Mouse (Mus musculus): Measurements from ENCODE around the gene Spg7. TPM values are rescaled to one million over a fixed set of nuclear protein-coding genes. Genes with fewer than 3 reads are reported as not detected.
"Not testable (repeated sequence)": the region's sequence is repeated elsewhere in the genome, so short reads cannot be mapped to it uniquely, and the experiment has no call there.

Gene Spg7
- total RNA-seq, 4 experiments from 2014 or later, result 85.0 to 103 (median 86.7) TPM

DNA sequence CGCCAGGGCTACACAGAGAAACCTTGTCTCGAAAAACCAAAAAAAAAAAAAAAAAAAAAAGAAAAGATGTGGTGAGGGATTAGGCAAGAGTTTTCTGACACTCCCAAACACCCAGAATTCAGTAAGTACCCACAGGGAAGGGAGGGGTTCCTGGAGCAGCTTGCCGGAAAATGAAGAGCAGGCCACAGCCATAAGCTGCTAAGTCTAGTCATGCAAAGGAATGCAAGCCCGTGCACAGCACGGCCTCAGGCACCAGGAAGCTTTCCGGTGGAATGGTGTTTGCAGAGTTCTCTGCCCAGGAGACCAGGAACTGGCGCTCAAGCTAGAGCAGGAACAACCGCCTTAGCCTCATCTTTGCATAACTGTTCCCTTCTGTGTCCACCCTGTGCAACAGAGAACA lies 37.5 kb downstream of the Spg7 start:
- DNase-seq, result no peak

DNA sequence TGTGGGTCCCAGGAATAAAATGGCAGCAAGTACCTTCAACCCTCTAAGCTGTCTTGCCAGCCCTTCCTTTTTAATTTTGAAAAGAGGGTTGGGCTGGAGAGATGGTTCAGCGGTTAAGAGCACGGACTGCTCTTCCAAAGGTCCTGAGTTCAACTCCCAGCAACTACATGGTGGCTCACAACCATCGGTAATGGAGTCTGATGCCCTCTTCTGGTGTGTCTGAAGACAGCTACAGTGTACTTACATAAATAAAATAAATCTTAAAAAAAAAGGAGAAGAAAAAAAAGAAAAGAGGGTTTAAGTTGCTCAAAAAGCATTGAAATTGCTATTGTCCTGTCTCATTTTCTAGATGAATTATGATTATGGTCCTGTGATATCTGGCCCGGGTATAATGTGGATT lies 38.5 kb downstream of the Spg7 start:
- DNase-seq, result no peak

DNA sequence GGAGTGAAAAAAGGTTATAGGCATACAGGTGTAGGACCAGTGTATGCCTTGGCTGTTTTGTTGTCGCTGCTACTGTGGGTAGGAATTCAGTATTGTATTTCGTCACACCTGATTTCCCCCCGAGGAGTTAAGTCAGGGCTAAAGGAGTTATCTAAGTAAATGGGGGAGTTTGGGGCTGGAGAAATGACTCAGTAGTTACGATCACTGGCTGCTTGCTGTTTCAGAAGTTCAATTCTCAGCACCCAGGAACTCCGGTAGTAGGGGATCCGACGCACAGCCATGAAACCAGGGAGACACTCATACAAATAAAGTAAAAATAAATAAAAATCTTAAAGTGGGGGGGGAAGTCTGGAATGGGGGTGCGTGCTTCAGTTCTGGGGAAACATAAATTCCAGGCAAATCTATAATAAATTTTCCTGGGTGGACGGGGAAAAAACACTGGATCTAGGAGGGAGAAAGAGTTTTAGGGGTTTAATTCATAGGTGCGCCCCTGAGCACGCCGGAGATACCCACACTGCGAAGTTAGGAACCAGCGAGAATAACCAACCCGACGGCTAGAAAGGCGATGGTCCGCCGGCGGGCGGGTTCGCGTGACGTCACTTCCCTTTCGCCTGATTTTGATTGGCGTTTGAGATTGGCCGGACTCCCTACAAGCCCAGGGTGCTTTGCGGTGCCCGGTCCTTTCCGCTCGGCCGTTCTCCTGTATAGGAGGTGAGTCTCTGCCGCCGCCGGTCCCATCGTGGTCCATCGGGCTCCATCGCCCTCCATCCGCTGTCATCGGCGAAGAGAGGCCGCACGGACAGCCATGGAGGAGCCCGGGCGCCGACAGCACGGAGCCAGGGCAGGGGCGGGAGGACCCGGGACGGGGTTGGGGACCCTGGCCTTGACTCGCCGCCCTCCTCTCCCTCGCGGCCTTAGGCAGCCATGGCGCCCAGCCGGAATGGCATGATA lies 39.3 kb downstream of the Spg7 start, which contains the start of gene Rpl13:
Gene Rpl13 (plus strand): TSS at position 616 of the 951 bp plus-strand sequence.
- peak; percentile 96 for DNase-seq

DNA sequence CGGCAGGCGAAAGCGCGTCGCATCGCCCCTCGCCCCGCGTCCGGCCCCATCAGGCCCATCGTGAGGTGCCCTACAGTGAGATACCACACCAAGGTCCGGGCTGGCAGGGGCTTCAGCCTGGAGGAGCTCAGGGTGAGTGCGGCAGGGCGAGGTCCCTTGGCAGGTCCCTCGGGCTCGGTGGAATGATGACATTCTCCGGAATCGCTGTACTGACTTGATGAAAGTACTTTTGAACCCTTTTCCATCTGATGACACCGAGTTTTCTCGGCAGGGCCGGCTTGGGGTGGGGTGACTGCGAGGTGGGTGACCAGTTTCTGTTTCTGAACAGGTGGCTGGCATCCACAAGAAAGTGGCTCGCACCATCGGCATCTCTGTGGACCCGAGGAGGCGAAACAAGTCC lies 40.1 kb downstream of the Spg7 start:
- not testable (repeated sequence) for DNase-seq

DNA sequence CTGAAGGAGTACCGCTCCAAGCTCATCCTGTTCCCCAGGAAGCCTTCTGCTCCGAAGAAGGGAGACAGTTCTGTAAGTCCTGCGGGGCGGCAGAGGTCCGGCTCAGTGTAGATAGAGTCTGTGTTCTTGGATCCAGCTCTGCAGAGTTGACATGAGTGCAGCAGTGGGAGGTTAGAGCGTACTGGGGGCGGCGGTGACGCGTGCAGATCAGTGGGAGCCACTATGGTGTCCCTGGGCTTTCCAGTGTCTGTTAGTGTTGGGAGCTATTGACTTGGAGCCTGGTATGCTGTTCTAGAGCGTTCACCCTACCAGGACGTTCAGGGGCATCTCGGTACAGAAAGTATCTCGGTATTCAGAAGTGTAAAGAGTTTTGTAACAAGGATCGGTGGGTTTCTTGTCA lies 40.5 kb downstream of the Spg7 start:
- no peak for DNase-seq

DNA sequence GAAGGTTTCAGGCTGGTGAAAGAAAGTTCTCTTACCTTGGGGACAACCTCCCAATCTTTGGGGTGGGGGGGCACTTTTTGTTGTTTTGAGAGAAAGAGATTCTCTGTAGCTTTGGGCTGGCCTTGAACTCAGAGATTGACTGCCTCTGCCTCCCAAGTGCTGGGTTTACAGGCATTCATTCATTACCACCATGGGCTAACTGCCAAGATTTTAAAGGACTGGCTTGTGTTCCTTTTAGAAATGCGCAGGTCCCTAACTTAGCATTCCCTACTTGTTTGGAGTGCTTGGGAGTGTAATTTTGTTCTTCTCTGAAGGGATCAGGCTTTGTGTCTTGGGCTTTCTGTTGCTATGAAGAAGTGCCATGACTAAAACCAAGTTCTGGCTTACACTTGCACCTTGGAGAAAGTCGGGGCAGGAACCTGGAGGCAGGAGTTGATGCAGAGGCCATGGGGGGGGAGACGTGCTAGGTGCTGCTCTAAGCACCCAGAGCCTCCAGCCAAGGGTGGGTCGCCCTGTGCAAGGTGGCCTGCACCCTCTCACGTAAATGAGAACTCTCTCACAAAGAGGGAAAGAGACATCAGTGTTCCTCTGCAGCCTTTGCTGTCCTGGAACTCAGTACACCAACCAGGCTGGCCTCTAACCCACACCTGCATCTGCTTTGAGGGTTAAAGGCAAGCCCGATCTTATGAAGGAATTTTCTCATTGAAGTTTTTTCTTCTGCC lies 41.5 kb downstream of the Spg7 start:
- no peak for DNase-seq

DNA sequence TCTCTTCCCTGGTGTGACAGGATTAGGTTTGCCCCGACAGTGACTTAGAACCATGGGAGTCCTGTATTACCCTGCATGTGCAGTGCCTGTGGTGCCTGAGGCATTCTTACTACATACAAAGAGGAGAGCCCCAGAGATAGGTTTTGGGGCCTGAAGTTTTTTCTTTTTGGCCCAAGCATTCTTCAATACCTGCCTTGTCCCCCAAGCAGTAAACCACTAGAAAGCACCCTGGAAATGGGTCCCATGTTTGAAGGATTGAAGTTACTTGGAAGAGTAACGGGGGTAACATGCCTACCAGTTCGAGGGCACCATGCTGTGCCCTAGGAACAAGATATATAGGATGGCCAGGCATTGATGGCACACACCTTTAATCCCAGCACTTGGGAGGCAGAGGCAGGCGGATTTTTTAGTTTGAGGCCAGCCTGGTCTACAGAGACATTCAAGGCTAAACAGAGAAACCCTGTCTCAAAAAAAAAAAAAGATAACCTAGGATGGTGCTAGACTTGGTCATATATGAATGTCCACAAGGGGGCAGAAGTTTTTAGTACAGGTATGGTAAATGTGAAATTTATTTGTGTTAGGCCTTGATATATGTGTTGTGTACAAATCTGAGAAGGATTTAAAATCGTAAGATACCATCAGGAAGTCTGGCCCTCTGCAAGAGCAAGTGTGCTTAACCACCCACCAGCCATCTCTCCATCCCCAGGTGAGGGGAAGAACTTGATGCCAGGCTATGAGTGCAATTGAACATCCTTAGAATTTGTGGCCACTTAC lies 43.0 kb downstream of the Spg7 start:
- DNase-seq, result no peak

DNA sequence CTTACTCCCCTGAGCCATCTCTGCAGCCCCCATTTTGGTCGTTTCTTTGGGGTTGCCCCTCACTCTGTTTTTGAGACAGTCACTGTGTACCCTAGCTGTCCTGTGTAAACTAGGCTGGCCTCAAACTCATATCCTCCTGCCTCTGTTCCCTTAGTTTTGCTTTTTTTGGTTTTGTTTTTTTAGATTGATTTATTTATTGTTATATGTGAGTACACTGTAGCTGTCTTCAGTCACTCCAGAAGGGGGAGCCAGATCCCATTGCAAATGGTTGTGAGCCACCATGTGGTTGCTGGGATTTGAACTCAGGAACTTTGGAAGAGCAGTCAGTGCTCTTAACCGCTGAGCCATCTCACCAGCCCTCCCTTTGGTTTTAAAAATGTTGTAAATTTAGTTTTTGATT lies 43.8 kb downstream of the Spg7 start:
- DNase-seq, result no peak

DNA sequence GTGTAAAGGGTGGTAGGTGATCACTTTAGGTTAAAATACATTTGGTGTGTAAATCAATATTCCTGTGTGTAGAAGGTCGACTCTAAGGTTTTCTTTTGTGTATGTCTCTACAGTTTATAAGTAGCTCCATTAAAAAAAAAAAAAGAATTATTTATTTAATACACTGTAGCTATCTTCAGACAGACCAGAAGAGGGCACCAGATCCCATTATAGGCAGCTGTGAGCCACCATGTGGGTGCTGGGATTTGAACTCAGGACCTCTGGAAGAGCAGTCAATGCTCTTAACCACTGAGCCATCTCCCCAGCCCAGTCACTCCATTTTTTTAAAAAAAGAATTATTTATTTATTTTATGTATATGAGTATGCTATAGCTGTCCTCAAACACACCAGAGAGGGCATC lies 45.3 kb downstream of the Spg7 start:
- no peak for DNase-seq

DNA sequence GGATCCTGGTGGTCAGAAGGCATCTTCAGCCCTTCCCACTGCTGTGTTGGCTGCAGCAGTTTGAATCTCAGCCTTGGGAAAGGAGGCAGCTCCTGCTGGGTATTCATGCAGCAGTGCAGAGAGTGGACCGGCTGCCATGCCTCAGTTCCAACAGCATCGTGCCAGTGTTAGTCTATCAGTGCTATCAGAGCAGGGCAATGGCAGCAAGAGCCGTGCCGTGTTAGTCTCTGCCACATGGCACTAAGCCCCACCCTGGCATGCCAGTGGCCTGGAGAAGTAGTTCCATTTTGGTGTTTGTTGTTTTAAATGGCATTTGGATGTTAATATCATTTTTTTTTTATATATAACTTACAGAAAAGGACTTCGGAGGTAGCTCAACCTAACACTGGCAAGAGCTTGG lies 46.2 kb downstream of the Spg7 start:
- no peak for DNase-seq

DNA sequence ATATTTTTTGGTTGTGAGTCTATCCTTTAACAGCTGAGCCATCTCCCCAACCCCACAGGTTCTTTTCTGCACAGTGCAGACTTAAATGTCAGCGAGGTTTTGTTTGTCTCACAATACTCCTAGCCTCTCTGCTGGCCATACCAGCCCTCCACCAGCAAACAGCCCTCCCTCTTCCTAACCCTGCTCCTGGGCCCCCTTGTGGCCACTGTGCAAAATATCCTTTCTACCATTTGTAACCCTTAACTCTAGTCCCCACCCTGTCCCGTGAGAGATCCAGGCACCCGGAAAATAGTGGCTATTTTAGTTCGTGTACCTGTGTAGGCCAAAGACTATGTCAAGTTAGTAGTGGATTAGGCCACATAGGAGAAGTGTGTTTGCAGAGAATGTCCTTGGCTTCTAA lies 47.9 kb downstream of the Spg7 start:
- no peak for DNase-seq

DNA sequence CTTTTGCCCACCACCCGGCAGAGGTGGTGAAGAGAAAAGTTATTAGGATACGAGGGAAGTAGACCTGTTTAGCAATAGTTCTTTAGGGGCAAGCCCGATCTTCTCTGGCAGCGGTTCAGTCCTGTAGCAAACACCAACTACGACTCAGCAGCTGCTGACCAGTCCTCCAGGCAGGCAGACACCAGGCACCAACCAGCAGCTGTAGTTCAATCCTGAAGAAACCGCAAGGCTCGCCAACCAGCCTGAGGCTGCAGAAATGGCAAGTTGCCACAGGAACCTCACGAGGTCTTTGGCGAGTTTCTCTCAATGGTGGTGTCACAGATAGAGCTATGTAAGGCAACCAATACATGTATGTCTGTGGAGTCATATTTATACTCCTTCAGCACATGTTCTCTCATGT lies 50.1 kb downstream of the Spg7 start:
- DNase-seq, result no peak

DNA sequence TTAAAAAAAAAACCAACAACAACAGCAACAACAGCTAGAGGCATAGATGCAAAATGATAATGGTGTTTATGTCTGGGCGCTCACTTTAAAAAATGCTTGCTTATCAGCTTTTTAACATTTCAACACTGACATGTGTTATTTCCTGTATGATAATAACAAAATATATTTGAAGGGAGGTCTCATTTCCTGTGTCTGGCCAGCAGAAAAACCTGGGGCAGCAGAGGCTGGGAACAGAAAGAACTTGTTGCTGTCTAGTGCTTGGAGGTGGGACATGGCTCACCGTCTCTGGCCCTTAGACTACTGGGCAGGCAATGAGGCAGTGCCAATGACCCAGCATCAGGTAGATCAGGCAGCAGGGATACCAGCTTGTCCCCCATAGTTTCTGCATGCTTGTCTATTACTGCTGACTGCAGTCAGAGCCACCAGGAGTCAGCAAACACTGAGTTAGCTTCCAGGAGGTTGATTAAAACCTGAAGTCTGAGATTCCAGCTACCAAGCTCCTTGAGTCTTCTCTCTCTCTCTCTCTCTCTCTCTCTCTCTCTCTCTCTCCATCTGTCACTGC lies 51.2 kb downstream of the Spg7 start:
- DNase-seq, result no peak

DNA sequence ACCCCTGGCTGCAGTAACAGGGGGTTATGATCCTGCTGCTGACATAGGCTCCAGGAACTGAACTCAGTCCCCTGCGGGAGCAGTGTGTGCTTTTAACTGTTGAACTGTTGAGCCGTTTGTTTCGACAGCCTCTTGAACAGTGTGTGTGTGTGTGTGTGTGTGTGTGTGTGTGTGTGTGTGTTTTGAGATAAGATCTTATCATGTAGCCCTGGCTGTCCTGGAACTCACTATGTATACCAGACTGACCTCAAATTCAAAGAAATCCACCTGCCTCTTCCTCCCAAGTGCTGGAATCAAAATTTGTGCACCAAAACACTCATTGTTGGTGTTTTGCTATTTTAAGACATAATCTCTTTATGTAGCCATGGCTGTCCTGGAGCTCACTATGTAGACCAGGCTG lies 51.9 kb downstream of the Spg7 start:
- no peak for DNase-seq

DNA sequence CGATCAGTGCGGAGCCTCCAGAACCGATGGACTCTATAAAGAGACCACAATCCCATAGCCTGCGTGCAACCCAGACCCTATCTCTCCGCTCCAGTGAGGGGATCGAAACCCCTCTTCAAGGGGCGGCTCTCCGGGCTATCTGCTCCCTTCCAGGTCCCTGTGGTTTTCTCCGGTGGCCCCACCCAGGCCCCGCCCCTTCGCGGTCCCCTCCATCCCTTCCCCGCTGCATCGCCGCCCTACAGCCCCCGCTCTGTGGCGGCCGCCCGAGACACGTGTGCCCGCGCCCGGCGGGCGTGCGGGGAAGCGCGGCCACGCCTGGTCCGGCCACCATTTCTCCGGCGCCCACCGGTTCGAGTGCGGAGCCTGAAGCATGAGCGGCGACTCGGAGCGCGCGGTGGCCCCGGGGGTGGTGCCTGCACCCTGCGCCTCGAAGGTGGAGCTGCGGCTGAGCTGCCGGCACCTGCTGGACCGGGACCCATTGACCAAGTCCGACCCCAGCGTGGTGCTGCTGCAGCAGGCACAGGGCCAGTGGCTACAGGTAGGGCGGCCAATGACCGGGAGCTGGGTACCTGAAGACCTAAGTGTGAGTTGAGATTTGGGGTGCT lies 54.5 kb downstream of the Spg7 start, which contains the start of gene Cpne7:
Gene Cpne7 (plus strand): TSS at position 248 of the 605 bp plus-strand sequence.
- DNase-seq, result no peak

DNA sequence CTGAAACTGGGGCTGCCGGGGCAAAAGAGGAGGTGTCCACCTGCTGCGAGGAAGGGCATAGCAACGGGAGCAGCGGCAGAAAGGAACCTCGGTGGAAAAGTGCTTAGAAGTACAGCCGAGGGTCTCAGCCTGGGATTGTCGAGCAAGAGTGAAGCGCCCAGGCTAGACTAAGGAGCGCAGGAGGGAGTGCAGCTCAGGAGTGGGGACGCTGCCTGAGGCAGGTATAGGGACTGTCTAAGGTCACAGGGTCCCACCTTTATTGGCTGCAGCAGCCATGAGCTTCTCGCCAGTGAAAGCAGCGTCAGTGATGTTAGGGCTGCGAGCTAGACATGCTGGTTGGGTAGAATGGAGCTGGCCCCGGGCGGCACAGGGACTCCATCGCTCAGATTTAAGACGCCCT lies 55.0 kb downstream of the Spg7 start:
- DNase-seq, result no peak

DNA sequence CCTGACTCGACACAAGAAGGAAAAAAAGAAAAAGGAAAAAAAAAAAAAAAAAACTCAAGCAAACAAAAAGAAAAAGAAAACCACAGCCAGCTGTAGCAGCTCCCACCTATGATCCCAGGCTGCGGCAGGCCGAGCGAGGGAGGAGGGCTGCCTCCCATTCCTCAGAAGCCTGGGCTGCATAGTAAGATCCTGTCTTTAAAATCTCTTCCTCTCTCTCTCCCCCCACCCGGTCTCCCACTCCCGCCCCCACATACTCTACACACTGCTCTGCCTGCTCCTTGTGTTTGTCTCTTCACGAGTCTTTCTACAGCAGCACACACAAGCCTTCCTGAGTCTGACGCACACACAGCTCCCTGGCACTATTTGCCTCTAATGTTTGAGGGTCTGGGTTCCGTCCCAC lies 59.3 kb downstream of the Spg7 start:
- DNase-seq, result no peak

DNA sequence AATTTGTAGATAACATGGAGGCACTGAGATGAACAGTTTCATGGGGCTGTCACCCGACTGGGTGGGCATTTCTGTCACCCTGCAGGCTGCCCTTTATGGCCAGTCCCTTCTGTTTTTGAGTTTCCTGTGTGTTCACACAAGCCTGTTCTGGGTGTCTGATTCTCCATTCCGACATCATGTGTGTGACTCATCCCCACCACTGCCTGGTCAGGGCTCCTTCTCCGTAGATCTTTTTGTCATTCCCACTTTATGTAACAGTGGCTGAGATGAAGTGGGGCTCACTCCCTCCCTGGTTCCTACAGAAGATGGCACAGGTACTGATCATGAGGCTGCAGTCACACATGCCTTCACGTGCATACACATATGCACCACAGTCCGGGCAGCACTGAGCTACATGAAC lies 59.9 kb downstream of the Spg7 start:
- DNase-seq, result no peak

DNA sequence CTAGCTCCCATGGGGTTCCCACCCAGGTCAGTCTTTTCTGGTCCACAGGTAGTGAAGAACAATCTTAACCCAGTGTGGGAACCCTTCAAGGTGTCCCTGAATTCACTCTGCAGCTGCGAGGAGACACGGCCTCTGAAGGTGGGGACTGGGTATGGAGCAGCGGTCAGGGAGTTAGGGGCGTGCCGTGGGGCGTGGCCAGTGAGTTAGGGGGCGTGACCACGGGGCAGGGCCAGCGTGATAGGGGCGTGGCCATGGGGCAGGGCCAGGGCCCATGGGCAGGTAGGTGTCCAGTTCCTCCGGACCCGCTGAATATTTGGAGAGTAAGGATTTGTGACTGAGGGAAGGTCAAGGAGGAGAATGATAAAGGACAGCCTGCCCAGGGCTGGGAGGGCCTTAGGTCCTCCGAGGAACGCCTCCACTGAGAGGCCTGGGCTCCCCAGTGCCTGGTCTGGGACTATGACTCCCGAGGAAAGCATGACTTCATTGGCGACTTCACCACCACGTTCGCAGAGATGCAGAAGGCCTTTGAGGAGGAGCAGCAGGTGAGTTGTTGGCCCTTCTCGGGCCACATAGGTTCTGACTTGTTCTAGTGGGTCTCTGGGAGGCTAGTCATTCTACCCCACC lies 63.6 kb downstream of the Spg7 start:
- no peak for DNase-seq

DNA sequence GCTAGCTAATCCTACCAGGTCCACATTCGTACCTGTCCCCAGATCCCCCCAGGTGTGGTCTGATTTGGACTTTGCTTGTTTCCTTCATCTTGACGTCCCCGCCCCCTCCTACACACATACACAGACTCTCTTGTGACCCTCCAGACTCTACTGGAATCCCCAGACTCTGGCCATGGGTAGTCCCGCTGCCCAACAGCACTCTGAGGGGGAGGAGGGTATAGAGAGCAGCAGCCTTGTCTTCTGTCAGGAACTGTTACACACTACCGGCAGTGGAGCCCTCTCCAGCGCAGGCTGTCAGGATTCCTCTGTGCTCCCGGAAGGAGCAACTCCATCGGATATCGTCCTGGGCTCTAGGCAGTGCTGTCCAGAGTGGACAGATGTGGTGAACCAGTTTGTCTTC lies 68.3 kb downstream of the Spg7 start:
- no peak for DNase-seq

DNA sequence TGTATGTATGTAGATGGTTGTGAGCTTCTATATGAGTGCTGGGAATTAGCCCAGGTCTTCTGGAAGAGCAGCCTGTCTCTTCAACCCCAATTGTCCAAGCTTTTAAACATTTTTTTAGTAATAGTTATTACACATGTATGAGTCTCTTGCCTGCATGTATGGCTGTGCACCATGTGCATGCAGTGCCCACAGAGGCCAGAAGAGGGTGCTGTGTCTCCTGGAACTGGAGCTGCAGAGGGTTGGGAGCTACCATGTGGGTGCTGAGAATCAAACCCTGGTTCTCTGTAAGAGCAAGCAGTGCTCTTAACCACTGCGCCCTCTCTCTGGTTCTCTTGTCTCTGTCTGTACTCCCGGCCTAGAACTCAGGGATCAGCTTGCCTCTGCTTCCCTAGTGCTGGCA lies 70.2 kb downstream of the Spg7 start:
- DNase-seq, result no peak
